Comparison of ENCODE assay signal across 8 mouse cellular contexts in the genomic region with DNA sequence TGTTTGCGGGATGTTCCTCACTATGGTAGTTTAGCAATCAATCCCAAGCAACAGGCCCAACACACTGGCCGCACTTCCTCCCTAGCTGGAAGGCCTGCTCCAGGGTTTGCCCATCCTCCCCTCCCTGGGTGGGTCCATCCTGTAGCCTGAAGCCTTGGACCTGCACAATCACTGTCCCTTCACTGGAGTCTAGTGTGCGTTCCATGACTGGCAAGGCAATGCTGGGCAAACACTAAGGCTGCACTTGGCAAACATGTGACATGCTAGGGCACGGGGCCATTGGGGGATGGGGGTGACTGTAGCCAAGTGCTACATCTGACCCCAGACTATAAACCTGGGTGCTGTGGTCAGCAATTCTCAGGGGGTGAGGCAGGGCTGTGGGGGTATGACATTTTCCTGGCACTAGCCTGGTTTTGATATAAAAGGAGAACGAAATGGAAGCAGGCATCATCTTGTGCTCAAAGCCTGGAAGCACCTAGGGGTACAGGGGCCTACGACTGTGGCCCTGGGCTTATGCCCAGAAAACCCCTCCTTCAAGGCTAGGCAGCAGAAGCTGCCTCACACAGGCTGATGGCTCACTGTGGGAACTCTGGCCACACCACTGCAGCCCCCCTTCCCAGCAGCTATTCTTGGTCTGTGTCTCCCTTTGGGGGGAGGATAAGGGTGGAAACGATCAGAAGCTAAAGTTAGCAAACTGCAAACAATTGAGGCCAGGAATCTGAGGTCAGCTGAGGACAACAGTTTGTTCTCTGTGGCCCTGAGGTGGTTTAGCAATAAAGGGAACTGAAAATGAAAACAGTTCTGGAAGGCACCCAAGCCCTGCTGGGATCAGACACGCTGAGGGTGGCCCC. TPM values are rescaled to one million over a fixed set of nuclear protein-coding genes. Genes with fewer than 3 reads are reported as not detected.
DNase-seq lines count a peak whose midpoint lies in the region; ATAC-seq and TF ChIP-seq lines count a peak whose summit lies in the region.

No protein-coding gene starts in this region.

- H3K27ac ChIP-seq in heart, embryonic 12.5 days (ENCODE audit: poor library complexity, severe bottlenecking): peak overlapping the region; percentile 75
- H3K27ac ChIP-seq in kidney, postnatal 0 days: peak overlapping the region; percentile 82
- peak overlapping the region; percentile 99 for H3K27ac ChIP-seq in macrophage

- H3K4me2 ChIP-seq in heart, embryonic 12.5 days: peak overlapping the region; percentile 37
- no peak overlapping the region for H3K4me2 ChIP-seq in kidney, postnatal 0 days (ENCODE audit: low read length)

- peak; percentile 66 for ATAC-seq in heart, embryonic 12.5 days (ENCODE audit: insufficient number of reproducible peaks, low FRiP score)
- ATAC-seq in kidney, postnatal 0 days (replicated peaks; ENCODE audit: low FRiP score, low read depth): peak; percentile 29

- WGBS in heart, embryonic 12.5 days: 46% methylated on average over 8 of the region's 8 CpGs
- 41% methylated on average over 8 of the region's 8 CpGs for WGBS in kidney, postnatal 0 days
- under 1% methylated on average over 8 of the region's 8 CpGs for WGBS in macrophage (ENCODE audit: missing documents)

- H3K9ac ChIP-seq in heart, embryonic 12.5 days: 0 out of 2 replicates have a peak overlapping the region, but pooled peaks have one; percentile 21
- no peak overlapping the region for H3K9ac ChIP-seq in kidney, postnatal 0 days (ENCODE audit: low read depth, low read length)

- H3K4me3 ChIP-seq in heart, embryonic 12.5 days: no peak overlapping the region
- H3K4me3 ChIP-seq in kidney, postnatal 0 days (replicated peaks; ENCODE audit: low read depth, low read length): no peak overlapping the region
- no peak overlapping the region for H3K4me3 ChIP-seq in macrophage (ENCODE audit: inconsistent target)

- H3K4me1 ChIP-seq in heart, embryonic 12.5 days (replicated peaks): peaks cover 73% of the 10 kb centered on the region
- H3K4me1 ChIP-seq in kidney, postnatal 0 days (replicated peaks; ENCODE audit: insufficient read depth, low read length): peaks cover 43% of the 10 kb centered on the region

- no peaks in the 10 kb centered on the region for H3K9me3 ChIP-seq in heart, embryonic 12.5 days (replicated peaks)
- H3K9me3 ChIP-seq in kidney, postnatal 0 days (replicated peaks; ENCODE audit: low read length): no peaks in the 10 kb centered on the region

- peak; percentile 43 for DNase-seq in urinary bladder, adult 2 months (ENCODE audit: low spot score)
- DNase-seq in urinary bladder, postnatal 4 days (ENCODE audit: low spot score in 2 of 2): no peak
- peak; percentile 52 to 55 for DNase-seq in cerebellum, postnatal 36 days
- DNase-seq in kidney, postnatal 0 days (ENCODE audit: low spot score): peak; percentile 56
- DNase-seq in testis, postnatal 14 days (ENCODE audit: low spot score): peak; percentile 77
- no peak for DNase-seq in frontal cortex, postnatal 36 days (ENCODE audit: low spot score in 2 of 2)

- H3K79me2 ChIP-seq in macrophage (ENCODE audit: inconsistent target): peaks cover 82% of the 10 kb centered on the region

- no peak for TF ChIP-seq CTCF in kidney, postnatal 0 days (IDR thresholded peaks at IDR 0.05; ENCODE audit: low read depth)

- H3K36me3 ChIP-seq in heart, embryonic 12.5 days: no peaks in the 10 kb centered on the region
- H3K36me3 ChIP-seq in kidney, postnatal 0 days (ENCODE audit: insufficient read depth, low read length): no peaks in the 10 kb centered on the region
- H3K36me3 ChIP-seq in macrophage (ENCODE audit: inconsistent target): no peaks in the 10 kb centered on the region

- no peaks in the 10 kb centered on the region for H3K27me3 ChIP-seq in heart, embryonic 12.5 days (replicated peaks)
- H3K27me3 ChIP-seq in kidney, postnatal 0 days (ENCODE audit: insufficient read depth, low read length): no peaks in the 10 kb centered on the region

RNA-seq across cellular contexts. Expression of gene E030018B13Rik, which starts 5.0 kb away (rescaled TPM):
- not detected in 2 replicates for polyA plus RNA-seq in urinary bladder, adult 2 months (2012; rRNA removed)
- polyA plus RNA-seq in heart, embryonic 12.5 days (2016; fragmentation: Nextera tagmentation; extraction: Ambion mirVana): not detected in 2 replicates
- not detected in 2 replicates for polyA plus RNA-seq in kidney, postnatal 0 days (2015; fragmentation: Nextera tagmentation; extraction: Ambion mirVana)
- total RNA-seq in macrophage (2018; cell fraction: chromatin; rRNA removed): not detected
- total RNA-seq in macrophage (2018; cell fraction: cytosol; rRNA removed): not detected
- total RNA-seq in macrophage (2018; cell fraction: nucleus; rRNA removed): under 1 TPM in 1 of 26 experiments, not detected in 25; 0.57 TPM
- polyA plus RNA-seq in macrophage (2018): not detected in 3 replicates

RNA-seq across cellular contexts. Expression of gene Klf13, which starts 27.1 kb away (rescaled TPM):
- 13.0 and 21.9 TPM in 2 replicates for polyA plus RNA-seq in urinary bladder, adult 2 months (2012; rRNA removed)
- 16.7 and 17.4 TPM in 2 replicates for polyA plus RNA-seq in heart, embryonic 12.5 days (2016; fragmentation: Nextera tagmentation; extraction: Ambion mirVana)
- polyA plus RNA-seq in kidney, postnatal 0 days (2015; fragmentation: Nextera tagmentation; extraction: Ambion mirVana): 27.5 and 28.8 TPM in 2 replicates
- total RNA-seq in macrophage (2018; cell fraction: chromatin; rRNA removed): 100 to 1,000 TPM in 19 of 26 experiments, 10 to 100 TPM in 7; 57.4 to 205 (median 131) TPM
- 10 to 100 TPM; 37.1 to 73.4 (median 56.6) TPM for total RNA-seq in macrophage (2018; cell fraction: cytosol; rRNA removed)
- 100 to 1,000 TPM in 12 of 26 experiments, 10 to 100 TPM in 14; 55.9 to 254 (median 96.4) TPM for total RNA-seq in macrophage (2018; cell fraction: nucleus; rRNA removed)
- 20.8 to 38.0 TPM (median 22.5 TPM) in 3 replicates for polyA plus RNA-seq in macrophage (2018)

Comparison
In these comparisons a context has a peak if more than half of its experiments do, and no peak if none do; other contexts are left out.
1. DNase-seq: peak in urinary bladder, adult 2 months (single experiment), cerebellum, postnatal 36 days (2 of 2), kidney, postnatal 0 days (single experiment) and testis, postnatal 14 days (single experiment); none in urinary bladder, postnatal 4 days (0 of 2) and frontal cortex, postnatal 36 days (0 of 2).
2. Peak in every context shown above with its lines, with median percentiles within 50 percentile points of each other: H3K27ac ChIP-seq.